Mouse (Mus musculus) adrenal gland, adult 8-10 months (tissue): ENCODE results near the gene Glipr1l1. TPM values are rescaled to one million over a fixed set of nuclear protein-coding genes. Genes with fewer than 3 reads are reported as not detected.
"Not testable (repeated sequence)": the region's sequence is repeated elsewhere in the genome, so short reads cannot be mapped to it uniquely, and the experiment has no call there.

ENCODE experiments used
- DNase-seq: peaks from one replicate; pipeline ENCODE4 v3.0.0; 2022
- total RNA-seq, 4 experiments: library from RNA; stranded (reverse); gene quantifications; 2 replicates each; pipeline ENCODE4 v1.2.4; 2022

The Glipr1l1 gene
- not detected for total RNA-seq

DNA sequence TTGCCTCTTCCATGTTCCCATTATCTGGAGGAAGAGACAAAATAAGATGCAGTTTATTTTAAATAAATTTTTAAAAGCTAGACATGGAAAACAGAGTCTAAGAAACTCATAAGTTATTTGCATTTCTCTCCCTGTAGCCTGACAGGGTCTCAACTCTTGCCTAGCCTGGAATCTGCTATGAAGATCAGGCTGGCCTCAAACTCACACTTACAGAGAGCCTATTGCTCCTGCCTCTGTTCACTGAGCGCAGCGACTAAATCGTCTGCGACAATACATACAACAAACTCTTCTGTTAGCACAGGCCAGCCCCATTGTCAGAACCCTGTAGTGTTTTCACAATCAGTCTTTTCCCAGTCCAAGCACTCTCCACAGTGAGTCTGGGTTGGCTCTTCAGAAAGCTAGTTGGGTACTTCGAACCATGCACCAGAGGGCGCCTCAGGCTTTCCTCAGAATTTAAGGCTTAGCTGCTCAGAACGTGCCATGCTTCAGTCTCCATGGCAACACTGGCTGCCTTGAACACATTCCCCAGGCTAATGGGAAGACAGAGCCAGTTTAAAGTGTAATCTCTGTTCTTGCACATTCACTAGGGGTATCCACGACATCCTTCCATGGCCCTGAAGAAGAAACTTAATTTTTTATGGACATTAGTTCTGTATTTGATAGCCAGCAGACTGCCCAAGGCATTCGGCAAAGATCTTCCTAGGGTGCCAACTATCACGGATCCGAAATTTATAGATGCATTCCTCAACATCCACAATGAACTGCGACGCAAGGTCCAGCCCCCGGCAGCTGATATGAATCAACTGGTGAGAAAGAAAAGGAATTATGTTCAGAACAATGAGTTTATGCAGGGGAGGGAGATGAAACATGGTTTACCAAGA, at the start of gene Glipr1l1:
Glipr1l1 (plus strand) TSS at position 488 of the 881 bp plus-strand sequence.
- peak; percentile 45 for DNase-seq

DNA sequence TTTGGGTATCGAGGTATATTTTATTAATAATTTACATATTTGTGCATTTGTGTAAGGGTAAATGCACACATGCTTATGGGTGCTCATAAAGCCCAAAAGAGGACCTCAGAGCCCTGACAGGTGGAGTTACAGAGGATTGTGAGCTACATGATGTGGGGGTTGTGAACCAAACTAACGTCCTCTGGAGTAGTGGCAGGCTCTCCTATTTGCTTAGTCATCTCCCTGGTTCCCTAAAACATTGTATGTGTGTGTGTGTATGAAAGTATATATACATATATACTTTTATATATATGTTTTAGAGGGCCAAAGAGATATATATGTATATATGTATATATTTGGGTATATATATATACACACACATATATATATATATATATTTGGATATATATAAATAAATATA, 36.4 kb upstream of the Glipr1l1 start:
- DNase-seq, result no peak

DNA sequence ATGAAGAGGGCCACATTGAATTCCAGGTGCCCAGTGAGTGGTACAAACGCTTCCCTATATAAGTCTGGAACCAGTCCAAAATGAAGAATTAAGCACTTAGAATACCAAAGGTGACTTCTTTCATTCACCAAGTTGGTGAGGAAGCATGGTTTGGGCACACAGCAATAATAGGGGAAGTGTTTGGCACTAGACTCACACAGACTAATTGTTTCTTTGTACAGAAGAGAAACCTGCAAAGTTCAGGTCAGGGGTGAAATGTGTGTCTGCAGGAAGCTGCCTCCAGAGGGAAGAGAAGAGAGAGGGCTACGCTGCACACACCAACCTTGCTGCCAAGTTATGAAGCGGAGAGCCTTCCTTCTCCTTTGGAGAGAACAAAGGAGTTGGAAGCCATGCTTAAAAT, 31.3 kb upstream of the Glipr1l1 start:
- DNase-seq, result not testable (repeated sequence)

DNA sequence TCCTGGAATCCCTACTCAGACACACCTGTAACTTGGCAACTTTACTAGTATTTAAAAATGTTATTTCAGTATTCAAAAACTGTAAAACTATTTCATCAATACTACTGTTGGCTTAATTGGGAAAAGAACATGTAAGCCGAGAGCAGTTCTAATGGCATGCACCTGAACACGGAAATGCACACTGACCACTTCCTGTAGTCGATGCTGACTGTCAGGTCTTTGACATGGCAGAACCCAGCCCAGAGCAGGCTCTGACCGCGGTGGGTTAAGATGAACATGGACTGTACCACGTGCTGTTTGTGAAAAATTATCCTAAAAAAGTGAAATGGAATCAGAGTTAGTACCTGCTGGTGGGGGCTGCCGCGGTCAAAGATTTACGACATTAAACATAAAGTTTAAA, 16.5 kb upstream of the Glipr1l1 start:
- not testable (repeated sequence) for DNase-seq

DNA sequence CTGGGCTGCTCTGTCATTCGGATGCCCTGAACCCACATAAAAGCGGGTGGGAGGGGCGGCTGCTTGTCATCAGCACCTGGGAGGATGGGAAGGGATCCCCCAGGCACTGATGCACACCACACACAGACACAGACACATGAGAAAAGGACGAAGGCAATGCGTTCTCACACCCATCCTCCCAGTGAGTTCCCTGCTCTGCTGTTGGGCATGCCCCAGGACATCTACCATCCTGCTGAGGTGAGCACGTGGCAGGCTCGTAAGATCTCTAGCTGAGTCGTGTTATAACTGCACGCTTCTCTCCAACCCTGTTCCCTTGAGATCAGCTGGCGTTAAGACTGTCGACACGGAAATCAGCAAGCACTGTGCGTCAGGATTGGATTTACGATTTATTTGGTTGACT, 15.7 kb upstream of the Glipr1l1 start:
- DNase-seq, result not testable (repeated sequence)

DNA sequence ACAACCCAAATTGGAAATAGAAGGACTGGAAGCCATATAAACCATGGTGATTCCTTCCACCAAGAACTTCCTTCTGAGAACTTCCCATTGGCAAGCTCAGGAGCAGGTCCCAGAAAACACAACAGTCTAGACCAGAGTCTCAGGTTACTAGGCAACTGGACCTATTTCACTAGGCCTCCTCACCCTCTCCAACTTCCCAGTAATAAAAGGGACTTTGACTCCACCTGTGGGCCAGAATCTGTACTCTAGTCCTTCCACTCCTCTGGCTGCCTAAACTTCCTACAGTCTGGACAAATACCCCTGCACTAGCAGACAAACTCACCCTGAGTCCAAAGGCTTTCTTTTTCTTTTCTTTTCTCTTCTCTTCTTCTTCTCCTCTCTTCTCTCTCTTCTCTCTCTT, 8.8 kb upstream of the Glipr1l1 start:
- no peak for DNase-seq

DNA sequence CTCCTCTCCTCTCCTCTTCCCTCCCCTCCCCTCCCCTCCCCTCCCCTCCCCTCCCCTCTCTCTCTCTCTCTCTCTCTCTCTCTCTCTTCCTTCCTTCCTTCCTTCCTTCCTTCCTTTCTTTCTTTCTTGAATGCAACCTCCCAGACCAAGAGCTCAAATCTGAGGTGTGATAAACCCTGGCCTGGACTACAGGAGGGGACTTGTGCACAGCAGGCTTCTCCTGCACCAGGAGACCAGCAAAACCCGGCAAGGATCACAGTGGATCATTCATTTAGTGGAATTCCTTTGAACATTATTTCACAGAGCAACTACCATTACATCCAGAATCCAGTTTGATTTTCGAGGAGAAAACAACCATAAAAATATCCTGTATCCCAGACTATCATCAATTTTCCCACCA, 8.0 kb upstream of the Glipr1l1 start:
- not testable (repeated sequence) for DNase-seq

DNA sequence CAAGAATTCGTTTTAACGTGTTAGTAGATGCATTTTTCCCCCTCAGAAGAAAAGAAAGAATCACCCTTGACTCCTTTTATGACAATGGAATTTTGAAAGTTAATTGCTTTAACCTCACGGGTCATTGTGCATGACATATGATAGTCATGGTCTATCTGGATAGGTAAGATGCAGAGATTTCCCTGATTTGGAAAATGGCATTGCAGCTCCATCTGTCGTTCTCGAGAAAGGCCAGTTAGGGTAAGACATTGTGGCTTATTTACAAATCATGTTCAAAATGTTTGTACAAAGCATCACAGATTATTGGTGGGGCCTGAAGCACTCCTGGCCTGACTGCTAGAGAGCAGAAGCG, 570 bp downstream of the Glipr1l1 start:
- DNase-seq, result not testable (repeated sequence)

DNA sequence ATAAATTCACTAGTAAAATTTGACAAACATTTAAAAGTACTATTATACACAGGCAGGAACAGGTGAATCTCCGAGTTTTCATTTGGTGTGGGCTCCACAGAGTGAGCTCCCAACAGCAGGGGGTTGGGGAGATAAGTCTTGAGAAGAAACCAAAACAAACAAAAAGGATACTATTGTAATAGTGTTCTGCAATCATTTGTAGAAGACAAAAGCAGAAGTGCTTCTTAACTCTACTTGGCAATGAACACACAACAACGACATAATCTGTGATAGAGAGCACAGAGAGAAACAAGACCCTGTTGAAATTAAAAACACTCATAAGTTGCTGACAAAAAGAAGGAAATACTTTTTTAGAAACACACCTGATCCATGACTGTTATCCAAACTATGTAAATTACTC, 20.1 kb downstream of the Glipr1l1 start:
- no peak for DNase-seq

DNA sequence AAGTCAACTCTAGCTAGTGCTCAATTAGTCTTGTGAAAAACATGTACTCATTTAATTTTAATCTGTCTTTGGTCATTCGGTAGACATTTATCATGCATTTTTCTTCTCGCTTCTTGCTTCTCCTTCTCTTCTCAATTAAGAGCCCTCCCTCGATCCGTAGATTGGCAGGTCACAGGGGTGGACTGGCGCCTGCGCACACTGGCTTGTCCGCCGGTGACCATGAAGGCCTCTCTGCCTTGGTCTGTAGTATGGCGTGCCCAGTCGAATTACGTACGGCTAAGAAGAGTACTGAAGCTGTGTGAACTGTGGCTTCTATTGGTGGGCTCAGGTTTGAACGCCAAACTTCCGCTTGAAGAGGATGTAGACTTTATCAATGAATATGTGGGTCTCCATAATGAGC, 23.2 kb downstream of the Glipr1l1 start, which contains the start of gene Glipr1l2:
Glipr1l2 (plus strand) TSS at position 198 of the 400 bp plus-strand sequence.
- DNase-seq, result no peak

DNA sequence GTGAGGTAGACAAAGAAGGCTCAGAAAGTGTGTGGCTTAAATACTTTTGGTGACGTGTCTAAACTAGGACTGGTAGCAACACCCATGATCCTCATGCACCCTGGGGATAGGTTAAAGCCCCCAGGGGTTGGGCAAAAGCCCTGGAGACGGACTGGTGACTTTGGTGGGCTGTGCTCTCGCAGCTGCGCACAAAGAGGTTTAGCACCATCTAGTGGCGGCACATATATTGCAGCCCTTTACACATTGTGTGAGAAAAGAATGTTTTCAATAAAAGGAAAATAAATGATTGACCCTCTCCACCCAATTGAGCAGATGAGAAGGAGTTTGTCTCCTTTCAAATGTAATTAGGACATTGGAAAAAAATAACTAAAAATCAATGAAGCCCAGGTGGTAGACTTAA, 45.8 kb downstream of the Glipr1l1 start:
- not testable (repeated sequence) for DNase-seq

DNA sequence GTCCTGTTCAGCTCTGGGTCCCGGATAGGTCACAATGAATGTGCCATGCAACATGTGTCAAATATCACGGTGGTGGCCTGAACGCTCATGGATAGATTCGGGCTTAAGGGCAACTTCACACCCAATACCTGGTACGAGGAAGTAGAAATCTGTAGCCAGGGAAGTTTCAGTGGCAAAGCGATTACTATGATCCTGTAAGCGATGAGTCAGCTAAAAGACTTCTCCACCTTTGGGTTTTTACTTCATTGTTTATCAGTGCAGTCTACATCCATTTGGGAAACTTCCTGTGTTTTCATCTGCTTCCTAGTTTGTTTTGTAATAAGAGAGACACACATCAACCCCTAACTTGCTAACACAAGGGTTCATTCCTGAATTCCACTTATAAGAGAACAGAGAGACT, 50.4 kb downstream of the Glipr1l1 start:
- no peak for DNase-seq

DNA sequence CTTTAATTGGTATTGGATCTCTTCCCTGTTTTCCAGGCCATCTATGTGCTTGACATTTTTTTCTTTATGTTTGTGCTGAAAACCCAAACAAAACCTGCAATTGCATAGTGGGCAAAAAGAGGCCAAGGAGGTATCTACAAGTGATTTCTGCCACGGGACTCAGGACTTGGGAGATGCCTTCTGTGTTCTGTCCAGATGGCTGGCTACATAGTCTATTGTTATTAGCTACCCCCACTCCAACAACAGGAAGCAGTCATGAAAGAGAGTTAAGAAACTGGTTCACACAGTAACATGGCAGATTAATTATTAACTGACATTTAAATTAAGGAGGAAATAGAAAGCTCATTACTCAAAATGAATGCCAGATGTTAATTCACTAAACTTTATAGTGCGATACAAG, 65.1 kb downstream of the Glipr1l1 start:
- not testable (repeated sequence) for DNase-seq

DNA sequence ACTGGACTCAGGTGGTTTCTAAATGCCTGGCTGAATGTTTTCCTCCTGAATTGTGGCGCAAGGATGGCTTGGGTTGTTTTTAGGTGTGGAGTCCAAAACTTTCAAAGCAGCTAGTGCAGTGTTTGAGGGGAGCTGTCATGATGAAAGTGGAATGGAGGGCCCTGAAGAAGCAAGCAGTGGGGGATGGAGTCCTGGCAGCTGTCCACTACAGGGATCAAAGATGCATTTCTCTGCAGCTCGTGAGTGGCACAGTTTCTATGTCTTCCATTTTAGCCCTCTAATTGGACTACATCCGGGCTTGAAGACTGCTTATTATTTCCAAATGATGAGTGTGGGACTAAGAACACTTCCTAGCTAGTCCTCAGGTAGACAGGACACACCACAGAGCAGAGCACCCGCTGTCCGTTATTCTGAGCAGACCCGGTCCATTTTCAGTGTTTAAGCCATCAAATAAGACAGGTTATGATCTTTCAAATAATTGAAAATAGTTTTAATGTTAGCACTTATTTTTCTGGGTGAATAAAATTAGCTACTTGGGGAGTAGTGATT, 67.8 kb downstream of the Glipr1l1 start:
- not testable (repeated sequence) for DNase-seq

Other genes with a start within 250 kb of the Glipr1l1 start
- 10 to 100 TPM; 38.5 to 49.1 (median 42.1) TPM for gene Krr1, start 87.5 kb upstream of the Glipr1l1 start, total RNA-seq
- 1 to 10 TPM; 3.2 to 6.9 (median 4.5) TPM for gene Glipr1, start 57.6 kb upstream of the Glipr1l1 start, total RNA-seq
- gene Glipr1l2, start 23.2 kb downstream of the Glipr1l1 start, total RNA-seq, result not detected
- gene Glipr1l3, start 100.1 kb downstream of the Glipr1l1 start, total RNA-seq, result not detected
- gene Caps2, start 103.4 kb downstream of the Glipr1l1 start, total RNA-seq, result not detected
- gene Kcnc2, start 210.9 kb downstream of the Glipr1l1 start, total RNA-seq, result under 1 TPM in 3 of 4 experiments, not detected in 1; 0.09 to 0.35 (median 0.10) TPM